Mouse (Mus musculus) lung, embryonic 15.5 days (tissue): ENCODE measurements around the gene Adgrf5. TPM values are rescaled to one million over a fixed set of nuclear protein-coding genes. Genes with fewer than 3 reads are reported as not detected.
"Not testable (repeated sequence)": the region's sequence is repeated elsewhere in the genome, so short reads cannot be mapped to it uniquely, and the experiment has no call there.

ENCODE experiments used
- ATAC-seq: fragments of 200-750 bp; cut with Nextera tagmentation; 2 replicates; pipeline ENCODE4 v1.8.0; 2017; ENCODE audit warnings: moderate number of reproducible peaks, borderline replicate concordance; ENCODE audit not compliant: low FRiP score, low TSS enrichment; ENCODE audit errors: extremely low read depth
- H3K27ac ChIP-seq: fragments of 300-500 bp; sonication (generic); 2 replicates; pipeline ENCODE4 v1.5.1; 2015; ENCODE audit warnings: moderate library complexity, mild to moderate bottlenecking, inconsistent platforms
- H3K27me3 ChIP-seq: fragments of 300-500 bp; sonication (generic); 2 replicates; pipeline ENCODE4 v1.6.1; 2015; ENCODE audit warnings: inconsistent platforms
- H3K36me3 ChIP-seq: fragments of 300-500 bp; sonication (generic); 2 replicates; pipeline ENCODE4 v1.6.1; 2015; ENCODE audit warnings: inconsistent platforms
- H3K4me1 ChIP-seq: fragments of 300-500 bp; sonication (generic); 2 replicates; pipeline ENCODE4 v1.6.1; 2015; ENCODE audit warnings: inconsistent platforms
- H3K4me2 ChIP-seq: fragments of 300-500 bp; sonication (generic); 2 replicates; pipeline ENCODE4 v1.6.1; 2015; ENCODE audit warnings: inconsistent platforms, mild to moderate bottlenecking, moderate library complexity
- H3K4me3 ChIP-seq: fragments of 300-500 bp; sonication (generic); 2 replicates; pipeline ENCODE4 v1.5.1; 2015; ENCODE audit warnings: mild to moderate bottlenecking, inconsistent platforms
- H3K9ac ChIP-seq: fragments of 300-500 bp; sonication (generic); 2 replicates; pipeline ENCODE4 v1.6.1; 2015; ENCODE audit warnings: inconsistent platforms
- H3K9me3 ChIP-seq: fragments of 300-500 bp; sonication (generic); 2 replicates; pipeline ENCODE4 v1.6.1; 2016; ENCODE audit warnings: inconsistent platforms
- WGBS: fragments of 180-500 bp; shearing (Covaris S2); methylation state at CpG from one replicate; pipeline ENCODE4 v1.1.7; 2015; 5-methylcytosine and 5-hydroxymethylcytosine counted together
- polyA plus RNA-seq: library from polyadenylated mRNA; unstranded; fragments of >200 nt; fragmentation: Nextera tagmentation; extraction: Ambion mirVana; gene quantifications from 2 replicates; pipeline ENCODE4 v1.2.1, GENCODE M21; 2015

Adgrf5 gene
- polyA plus RNA-seq, 1 experiment from 2014 or later = 25.0 TPM

DNA sequence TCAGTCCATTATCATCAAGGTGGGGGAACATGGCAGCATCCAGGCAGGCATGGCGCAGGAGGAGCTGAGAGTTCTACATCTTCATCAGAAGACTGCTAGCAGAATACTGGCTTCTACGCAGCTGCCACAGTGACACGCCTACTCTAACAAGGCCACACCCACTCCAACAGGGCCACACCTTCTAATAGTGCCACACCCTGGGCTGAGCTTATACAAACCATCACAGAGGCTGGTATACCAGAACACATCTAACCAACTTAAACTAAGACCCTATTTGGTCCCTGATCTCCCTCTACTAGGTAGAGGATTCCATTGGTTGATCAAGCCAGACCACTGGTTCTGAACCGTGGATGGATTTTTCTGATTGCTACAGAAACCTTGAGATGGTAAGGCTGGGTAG is 112.3 kb downstream of the Adgrf5 start:
- H3K36me3 ChIP-seq = no peaks in the 10 kb centered on the region
- no peak overlapping the region for H3K4me3 ChIP-seq
- H3K27me3 ChIP-seq = no peaks in the 10 kb centered on the region
- H3K9me3 ChIP-seq = no peaks in the 10 kb centered on the region
- no peak overlapping the region for H3K27ac ChIP-seq
- H3K9ac ChIP-seq = no peak overlapping the region
- 85% methylated on average over 4 of the region's 4 CpGs for WGBS
- H3K4me2 ChIP-seq = no peak overlapping the region
- H3K4me1 ChIP-seq = peaks cover 12% of the 10 kb centered on the region
- ATAC-seq = no peak

DNA sequence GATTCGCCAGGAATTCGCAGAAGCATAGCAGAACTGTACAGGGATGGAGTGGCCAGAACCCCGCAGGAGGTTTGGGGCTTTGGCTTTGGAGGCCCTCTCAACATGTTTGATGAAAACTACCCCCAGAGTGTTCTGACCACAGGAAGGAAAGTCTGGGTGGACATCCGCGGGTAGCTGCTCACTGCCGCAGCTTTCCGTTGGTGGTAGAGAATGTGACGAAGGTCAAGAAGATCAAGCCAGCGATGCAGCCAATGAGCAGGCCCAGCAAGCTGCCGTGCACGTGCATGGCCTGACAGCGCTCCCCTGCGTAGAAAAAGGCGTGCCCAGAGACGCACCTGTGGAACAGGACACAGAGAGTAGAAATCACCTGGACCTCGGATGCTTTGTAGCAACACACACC is 114.5 kb downstream of the Adgrf5 start:
- WGBS = 91% methylated on average over 16 of the region's 16 CpGs
- peaks cover 9% of the 10 kb centered on the region for H3K4me1 ChIP-seq
- no peak overlapping the region for H3K4me2 ChIP-seq
- H3K4me3 ChIP-seq = no peak overlapping the region
- ATAC-seq = no peak
- H3K36me3 ChIP-seq = no peaks in the 10 kb centered on the region
- H3K9ac ChIP-seq = no peak overlapping the region
- H3K27me3 ChIP-seq = no peaks in the 10 kb centered on the region
- no peaks in the 10 kb centered on the region for H3K9me3 ChIP-seq
- H3K27ac ChIP-seq = no peak overlapping the region

DNA sequence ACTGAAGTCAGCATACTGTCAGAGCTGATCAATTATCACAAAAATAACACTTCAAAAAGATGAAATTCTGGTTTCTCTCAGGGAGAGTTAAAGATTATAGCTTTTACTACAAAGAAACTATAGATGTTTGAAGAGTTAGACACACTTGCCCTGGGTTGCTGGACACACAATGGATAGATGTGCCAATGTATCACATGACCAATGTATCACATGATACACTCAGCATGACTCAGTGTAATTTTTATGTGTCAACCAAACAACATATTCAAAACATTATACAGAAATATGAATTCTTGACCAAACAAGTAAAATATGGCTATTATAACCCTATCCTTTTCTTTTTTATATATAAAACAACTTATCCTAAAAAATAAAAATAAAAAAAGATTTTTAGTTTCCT is 117.4 kb downstream of the Adgrf5 start:
- H3K4me1 ChIP-seq = no peaks in the 10 kb centered on the region
- ATAC-seq = no peak
- no peaks in the 10 kb centered on the region for H3K27me3 ChIP-seq
- no peak overlapping the region for H3K9ac ChIP-seq
- H3K36me3 ChIP-seq = no peaks in the 10 kb centered on the region
- no peak overlapping the region for H3K4me3 ChIP-seq
- no peaks in the 10 kb centered on the region for H3K9me3 ChIP-seq
- H3K27ac ChIP-seq = no peak overlapping the region
- H3K4me2 ChIP-seq = no peak overlapping the region

DNA sequence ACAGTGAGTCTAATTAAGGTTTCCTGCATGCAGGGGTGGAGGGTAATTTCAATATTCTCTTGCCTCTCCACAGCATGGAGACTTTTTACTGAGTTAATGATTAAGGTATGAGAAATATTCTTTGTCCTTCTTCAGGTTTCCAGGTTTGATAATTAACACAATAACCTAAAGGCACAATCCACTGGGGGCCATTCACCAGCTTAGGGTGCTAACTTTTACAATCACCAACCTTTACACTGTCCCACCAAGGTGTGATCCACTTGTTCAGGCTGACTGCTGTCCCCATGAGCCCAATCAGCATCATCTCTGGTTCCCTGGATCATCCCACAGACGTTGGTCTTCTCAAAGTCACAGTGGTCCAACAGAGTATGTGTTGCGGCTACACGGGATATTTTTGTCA is 125.7 kb downstream of the Adgrf5 start:
- no peaks in the 10 kb centered on the region for H3K27me3 ChIP-seq
- no peak overlapping the region for H3K27ac ChIP-seq
- ATAC-seq = no peak
- H3K9me3 ChIP-seq = no peaks in the 10 kb centered on the region
- H3K4me2 ChIP-seq = no peak overlapping the region
- 92% methylated on average over 3 of the region's 3 CpGs for WGBS
- no peaks in the 10 kb centered on the region for H3K4me1 ChIP-seq
- H3K4me3 ChIP-seq = no peak overlapping the region
- no peaks in the 10 kb centered on the region for H3K36me3 ChIP-seq
- H3K9ac ChIP-seq = no peak overlapping the region

DNA sequence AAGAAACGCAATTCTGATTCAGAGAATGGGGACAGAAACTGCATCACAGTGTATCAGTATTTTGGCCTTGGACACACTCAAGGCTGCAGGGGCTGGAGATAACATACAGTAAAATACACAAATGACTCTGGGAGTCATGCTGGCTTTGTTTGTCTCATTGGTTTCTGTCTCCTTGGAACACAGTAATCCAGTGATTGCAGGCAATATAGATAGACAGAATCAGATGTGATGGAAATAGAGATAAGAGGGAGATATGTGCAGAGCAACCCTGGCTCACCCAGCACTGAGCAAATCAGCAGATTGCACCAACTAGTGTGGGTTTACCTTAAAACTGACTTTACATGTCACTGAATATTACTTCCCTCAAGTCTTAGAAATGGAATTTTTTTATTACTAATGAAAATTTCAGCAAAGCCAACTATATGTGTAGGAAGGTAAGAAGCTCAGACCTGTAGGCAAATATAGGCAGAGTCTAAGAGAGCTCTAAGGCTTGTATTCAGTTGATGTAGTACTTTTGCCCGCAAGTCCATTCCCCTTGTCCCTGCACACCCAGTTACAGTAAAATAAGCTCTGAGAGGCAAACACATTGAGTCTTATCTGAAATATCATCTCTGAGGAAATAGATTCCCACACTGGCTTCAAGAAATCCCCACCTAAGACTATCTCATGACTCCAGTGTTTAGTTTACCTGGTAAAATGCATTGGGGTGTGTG is 128.3 kb downstream of the Adgrf5 start:
- Histone ChIP-seq H3K27ac (no peak overlapping the region), H3K4me2 (no peak overlapping the region), H3K36me3 (no peaks in the 10 kb centered on the region), H3K9me3 (no peaks in the 10 kb centered on the region), H3K9ac (no peak overlapping the region), H3K4me1 (no peaks in the 10 kb centered on the region), H3K4me3 (no peak overlapping the region), H3K27me3 (no peaks in the 10 kb centered on the region)
- WGBS = 90% methylated on average over 2 of the region's 2 CpGs
- no peak for ATAC-seq

DNA sequence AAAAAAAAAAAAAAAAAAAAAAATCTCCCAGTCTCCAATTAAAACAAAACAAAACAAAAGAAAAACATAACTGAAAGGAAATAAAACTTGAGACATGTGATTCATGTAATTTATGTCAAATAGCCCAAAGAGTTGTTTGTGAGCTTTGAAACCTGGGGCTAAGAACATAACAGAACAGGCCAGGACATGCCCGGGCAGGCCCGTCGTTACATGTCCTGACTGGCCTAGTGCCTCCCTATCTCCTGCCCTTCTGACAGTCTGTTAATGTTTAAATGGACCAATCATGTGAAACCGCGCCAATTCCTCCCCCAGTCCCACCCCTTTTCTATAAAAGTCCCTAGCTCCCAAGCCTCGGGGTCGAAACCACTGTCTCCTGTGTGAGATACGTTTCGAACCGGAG is 130.1 kb downstream of the Adgrf5 start:
- not testable (repeated sequence) for H3K27ac ChIP-seq, H3K4me3 ChIP-seq, H3K27me3 ChIP-seq, H3K36me3 ChIP-seq, ATAC-seq, H3K4me2 ChIP-seq, H3K4me1 ChIP-seq, H3K9ac ChIP-seq, H3K9me3 ChIP-seq
- 94% methylated on average over 8 of the region's 10 CpGs for WGBS

DNA sequence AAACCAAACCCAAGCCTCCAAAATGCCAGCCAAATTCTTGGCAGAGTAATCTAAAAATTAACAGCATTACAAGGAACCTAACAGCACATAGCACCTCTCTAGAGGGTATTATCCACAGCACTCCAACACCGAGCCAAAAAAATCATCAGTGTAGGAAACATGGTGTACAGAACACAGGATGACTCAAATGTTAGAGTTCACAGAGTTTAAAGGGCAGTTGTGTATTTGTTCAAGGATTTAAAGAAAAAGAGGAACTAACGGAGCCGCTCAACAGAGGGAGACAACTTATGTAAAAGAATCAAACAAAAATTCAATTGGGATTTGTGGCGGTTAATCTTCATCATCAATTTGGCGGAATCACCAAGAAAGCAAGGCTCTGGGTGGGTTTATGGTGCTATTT is 135.3 kb downstream of the Adgrf5 start:
- H3K27me3 ChIP-seq = no peaks in the 10 kb centered on the region
- H3K36me3 ChIP-seq = no peaks in the 10 kb centered on the region
- H3K4me1 ChIP-seq = no peaks in the 10 kb centered on the region
- no peak overlapping the region for H3K9ac ChIP-seq
- H3K4me3 ChIP-seq = no peak overlapping the region
- 79% methylated on average over 5 of the region's 5 CpGs for WGBS
- no peak for ATAC-seq
- no peaks in the 10 kb centered on the region for H3K9me3 ChIP-seq
- H3K27ac ChIP-seq = no peak overlapping the region
- H3K4me2 ChIP-seq = no peak overlapping the region

DNA sequence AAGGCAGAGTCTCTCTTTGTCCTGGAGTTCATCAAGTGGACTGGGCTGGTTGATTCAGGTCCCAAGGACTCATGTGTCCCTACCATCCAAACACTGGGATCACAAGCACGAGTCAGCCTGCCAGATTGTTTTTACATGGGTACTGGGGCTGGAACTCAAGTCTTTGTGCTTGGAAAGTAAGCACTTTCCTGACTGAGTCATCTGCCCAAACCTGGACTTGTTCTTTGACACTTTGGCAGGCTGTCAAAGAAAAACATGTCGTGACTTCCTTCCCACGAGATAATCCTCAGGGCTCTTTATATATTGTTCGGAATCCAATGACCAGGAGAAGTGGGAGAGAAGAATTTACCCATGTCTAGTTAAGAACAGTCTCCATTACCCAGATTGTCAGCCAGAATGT is 137.3 kb downstream of the Adgrf5 start:
- no peaks in the 10 kb centered on the region for H3K4me1 ChIP-seq
- H3K9me3 ChIP-seq = no peaks in the 10 kb centered on the region
- H3K27ac ChIP-seq = no peak overlapping the region
- H3K4me2 ChIP-seq = no peak overlapping the region
- H3K4me3 ChIP-seq = no peak overlapping the region
- no peaks in the 10 kb centered on the region for H3K27me3 ChIP-seq
- ATAC-seq = no peak
- 41% methylated on average over 4 of the region's 4 CpGs for WGBS
- no peaks in the 10 kb centered on the region for H3K36me3 ChIP-seq
- no peak overlapping the region for H3K9ac ChIP-seq

DNA sequence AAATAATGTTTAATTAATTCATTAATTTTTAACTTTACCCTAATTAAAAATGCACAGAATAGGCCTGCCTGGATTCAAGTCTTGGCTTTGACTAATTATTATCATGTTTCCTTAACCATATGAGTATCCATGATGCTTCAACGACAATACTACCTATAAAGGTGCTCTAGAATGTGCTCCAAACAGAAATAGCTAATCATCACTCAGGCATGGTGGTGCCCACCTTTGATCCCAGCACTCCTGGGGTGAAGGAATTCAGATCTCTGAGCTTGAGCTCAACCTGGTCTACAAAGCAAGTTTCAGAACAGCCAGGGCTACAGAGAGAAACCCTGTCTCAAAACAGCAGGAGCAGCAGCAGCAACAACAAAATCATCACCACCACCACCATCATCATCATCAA is 140.3 kb downstream of the Adgrf5 start:
- Histone ChIP-seq H3K4me1 (no peaks in the 10 kb centered on the region), H3K27me3 (no peaks in the 10 kb centered on the region), H3K27ac (no peak overlapping the region), H3K36me3 (no peaks in the 10 kb centered on the region), H3K4me3 (no peak overlapping the region), H3K9ac (no peak overlapping the region), H3K9me3 (no peaks in the 10 kb centered on the region), H3K4me2 (no peak overlapping the region)
- ATAC-seq = no peak
- WGBS = 81% methylated on average over 1 of the region's 1 CpGs

DNA sequence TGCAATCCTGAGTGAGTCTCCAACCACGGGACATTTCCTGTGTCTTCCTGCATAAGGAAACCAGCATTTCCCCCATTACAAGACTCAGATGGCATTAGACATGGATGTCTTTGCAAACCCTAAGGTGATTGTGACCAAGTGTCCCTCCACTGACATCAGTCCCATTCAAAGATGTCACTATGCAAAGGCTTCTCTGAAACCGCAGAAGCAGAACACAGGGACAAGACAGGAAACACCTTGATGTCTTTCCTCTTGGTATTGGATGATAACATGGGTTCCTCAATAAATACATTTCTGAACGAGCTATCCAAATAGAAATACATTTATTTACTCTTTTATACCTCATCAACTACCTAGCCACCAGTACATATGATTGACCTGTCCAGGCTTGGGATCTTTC is 141.0 kb downstream of the Adgrf5 start:
- 61% methylated on average over 3 of the region's 3 CpGs for WGBS
- H3K9ac ChIP-seq = no peak overlapping the region
- H3K9me3 ChIP-seq = no peaks in the 10 kb centered on the region
- H3K4me1 ChIP-seq = no peaks in the 10 kb centered on the region
- H3K36me3 ChIP-seq = no peaks in the 10 kb centered on the region
- H3K27me3 ChIP-seq = no peaks in the 10 kb centered on the region
- no peak overlapping the region for H3K4me3 ChIP-seq
- no peak overlapping the region for H3K27ac ChIP-seq
- H3K4me2 ChIP-seq = no peak overlapping the region
- no peak for ATAC-seq

DNA sequence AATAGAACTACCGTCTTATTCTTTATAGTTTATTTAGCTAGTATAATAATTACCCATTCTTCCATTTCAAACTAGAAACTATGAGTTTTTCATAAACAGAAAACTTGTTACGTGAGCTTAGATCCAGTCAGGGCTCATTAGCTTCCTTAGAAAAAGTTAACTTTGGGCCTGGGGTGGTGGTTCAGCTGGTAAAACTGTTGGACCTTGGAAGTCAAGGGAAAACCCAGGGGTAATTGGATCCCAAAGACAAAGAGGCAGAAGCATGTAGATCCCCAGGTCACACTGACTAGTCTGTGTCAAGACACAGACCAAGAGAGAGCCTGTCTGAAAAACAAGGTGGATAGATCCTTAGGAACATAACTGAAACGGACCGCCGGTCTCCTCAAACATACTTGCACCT is 141.4 kb downstream of the Adgrf5 start:
- ATAC-seq = no peak
- Histone ChIP-seq H3K9ac (no peak overlapping the region), H3K4me3 (no peak overlapping the region), H3K27ac (no peak overlapping the region), H3K27me3 (no peaks in the 10 kb centered on the region), H3K4me2 (no peak overlapping the region), H3K4me1 (no peaks in the 10 kb centered on the region), H3K36me3 (no peaks in the 10 kb centered on the region), H3K9me3 (no peaks in the 10 kb centered on the region)
- WGBS = 90% methylated on average over 5 of the region's 5 CpGs

DNA sequence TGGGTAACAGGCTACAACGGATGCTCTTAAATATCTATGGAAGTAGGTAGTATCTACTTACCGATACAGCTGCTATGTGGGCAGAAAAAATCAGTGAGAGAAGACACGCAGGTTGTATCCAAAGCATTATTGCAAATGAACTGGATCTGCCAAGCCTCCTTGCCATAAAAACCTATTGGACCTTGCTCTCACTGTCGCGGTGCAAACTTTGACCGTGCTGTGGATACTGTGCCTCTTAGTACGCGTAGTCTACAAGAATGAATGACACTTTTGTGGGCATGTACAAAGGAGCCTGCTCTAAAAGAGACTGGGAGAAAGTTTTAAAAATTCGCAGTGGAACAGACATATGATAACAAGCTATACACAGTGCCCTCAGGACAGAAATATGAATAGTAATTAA is 142.3 kb downstream of the Adgrf5 start, which contains the start of gene Mep1a:
Mep1a (minus strand) TSS at position 221 of the 400 bp plus-strand sequence.
- Histone ChIP-seq H3K4me2 (no peak within 1 kb of the TSS), H3K27me3 (no peaks in the 10 kb centered on the region), H3K9ac (no peak within 1 kb of the TSS), H3K4me3 (no peak within 1 kb of the TSS), H3K27ac (no peak within 1 kb of the TSS), H3K36me3 (no peaks in the 10 kb centered on the region), H3K9me3 (no peaks in the 10 kb centered on the region), H3K4me1 (no peaks in the 10 kb centered on the region)
- no peak for ATAC-seq
- 88% methylated on average over 9 of the region's 9 CpGs for WGBS
